Mouse (Mus musculus): ENCODE data around the gene Fubp3. TPM values are rescaled to one million over a fixed set of nuclear protein-coding genes. Genes with fewer than 3 reads are reported as not detected.
"Not testable (repeated sequence)": the region's sequence is repeated elsewhere in the genome, so short reads cannot be mapped to it uniquely, and the experiment has no call there.

The Fubp3 gene
- 86.8 and 95.7 TPM in 2 replicates for polyA plus RNA-seq (2016; fragmentation: Nextera tagmentation; extraction: Ambion mirVana)

DNA sequence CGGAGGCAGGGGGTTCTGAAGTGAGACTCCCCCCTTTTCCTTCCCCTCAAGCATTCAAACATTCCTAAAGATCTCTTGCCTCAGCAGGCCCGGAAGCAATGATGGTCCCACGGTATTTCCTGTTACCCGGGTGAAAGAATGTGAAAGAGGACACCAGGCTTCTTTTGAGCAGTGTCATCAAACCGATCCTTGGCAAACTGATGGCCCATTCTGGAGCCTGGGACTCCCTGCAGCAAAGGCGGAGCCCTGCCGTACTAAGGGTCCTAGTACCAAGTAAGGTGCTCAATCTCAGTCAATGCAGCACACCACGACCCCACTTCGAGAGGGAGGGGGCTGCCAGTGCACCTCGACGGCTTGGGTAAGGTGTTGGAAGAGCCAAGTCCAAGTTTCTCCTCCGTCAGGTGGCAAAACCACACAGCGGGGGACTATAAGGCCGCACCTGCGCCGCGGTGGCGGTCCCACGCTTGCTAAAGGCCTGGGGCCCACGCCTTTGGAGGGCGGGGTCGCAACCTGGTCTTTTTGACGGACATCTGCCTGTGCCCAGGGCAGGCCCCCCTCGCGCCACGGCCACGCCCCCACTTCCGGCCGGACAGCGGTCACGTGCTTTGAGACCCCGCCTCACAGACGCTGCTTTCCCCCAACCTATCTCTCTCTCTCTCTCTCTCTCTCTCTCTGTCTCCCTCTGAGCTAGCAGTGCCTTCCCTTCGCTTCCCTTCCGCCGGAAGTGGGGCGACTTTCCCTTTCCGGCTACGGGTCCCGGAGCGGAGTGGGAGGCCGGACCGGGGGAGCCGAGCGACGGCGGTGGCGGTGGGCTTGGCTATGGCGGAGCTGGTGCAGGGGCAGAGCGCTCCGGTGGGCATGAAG is at the start of gene Fubp3:
TSS of gene Fubp3 (plus strand) at position 601 of the 864 bp plus-strand sequence.
- Histone ChIP-seq H3K36me3 (peaks cover 25% of the 10 kb centered on the region), H3K9me3 (replicated peaks) (no peaks in the 10 kb centered on the region; the same call in 1 of the 2 replicates), H3K27me3 (ENCODE audit: low read depth, poor library complexity, severe bottlenecking) (no peaks in the 10 kb centered on the region; the same call in 1 of the 2 replicates), H3K4me1 (peaks cover 27% of the 10 kb centered on the region), H3K27ac (replicated peaks) (peak within 1 kb of the TSS; percentile 95), H3K4me3 (peak within 1 kb of the TSS; percentile 100)
- DNase-seq (ENCODE audit: low spot score): peak; percentile 96
- WGBS: 2% methylated on average over 51 of the region's 51 CpGs

DNA sequence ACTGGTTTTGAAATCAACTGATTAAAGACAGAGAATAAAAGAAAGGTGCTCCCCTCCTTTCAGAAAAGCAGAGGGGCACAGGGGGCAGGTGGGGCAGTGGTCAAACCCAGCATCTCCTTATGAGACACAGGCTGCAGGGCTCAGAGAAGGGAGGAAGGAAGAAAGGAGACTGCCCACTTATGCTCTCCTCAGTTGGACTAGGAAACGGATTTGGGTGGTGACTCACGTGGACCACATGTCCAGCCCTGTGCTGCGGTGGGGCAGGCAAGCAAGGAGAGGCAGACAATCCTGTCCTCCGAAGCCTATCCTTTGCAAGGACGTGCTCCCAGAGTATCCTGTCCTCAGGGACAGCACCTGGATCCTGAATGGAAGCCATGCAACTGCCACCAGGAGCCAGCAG is 47.8 kb upstream of the Fubp3 start:
- 83% methylated on average over 5 of the region's 5 CpGs for WGBS
- Histone ChIP-seq H3K4me3 (no peak overlapping the region), H3K9me3 (replicated peaks) (no peaks in the 10 kb centered on the region), H3K27me3 (ENCODE audit: low read depth, poor library complexity, severe bottlenecking) (peaks cover 54% of the 10 kb centered on the region), H3K36me3 (no peaks in the 10 kb centered on the region), H3K4me1 (peaks cover 41% of the 10 kb centered on the region), H3K27ac (replicated peaks) (0 out of 2 replicates have a peak overlapping the region, but pooled peaks have one; percentile 55)
- no peak for DNase-seq (ENCODE audit: low spot score)

DNA sequence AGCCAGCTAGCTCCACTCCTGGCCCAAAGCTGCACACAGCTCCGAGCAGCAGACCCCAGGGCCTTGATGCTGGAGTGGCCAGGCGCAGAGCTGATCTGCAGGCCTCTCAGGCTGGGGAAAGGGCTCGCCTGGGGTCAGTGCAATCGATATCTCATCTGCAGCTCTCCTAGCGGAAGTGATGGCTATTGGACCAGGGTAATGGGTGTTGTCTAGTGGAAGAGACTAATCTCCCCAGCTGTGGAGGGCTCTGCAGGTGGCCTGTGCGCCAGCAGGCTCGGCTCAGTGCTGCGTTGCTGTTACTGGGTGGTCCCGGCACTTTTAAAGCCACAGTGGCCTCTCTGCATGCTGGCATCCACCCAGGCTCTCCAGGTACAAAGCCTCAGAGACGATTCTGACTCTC is 46.7 kb upstream of the Fubp3 start:
- peak overlapping the region; percentile 61; the same call in 1 of the 2 replicates for H3K27ac ChIP-seq (replicated peaks)
- DNase-seq (ENCODE audit: low spot score): peak; percentile 58
- H3K27me3 ChIP-seq (ENCODE audit: low read depth, poor library complexity, severe bottlenecking): peaks cover 54% of the 10 kb centered on the region
- no peak overlapping the region for H3K4me3 ChIP-seq
- no peaks in the 10 kb centered on the region for H3K9me3 ChIP-seq (replicated peaks)
- peaks cover 44% of the 10 kb centered on the region for H3K4me1 ChIP-seq
- no peaks in the 10 kb centered on the region for H3K36me3 ChIP-seq
- WGBS: 20% methylated on average over 10 of the region's 10 CpGs

DNA sequence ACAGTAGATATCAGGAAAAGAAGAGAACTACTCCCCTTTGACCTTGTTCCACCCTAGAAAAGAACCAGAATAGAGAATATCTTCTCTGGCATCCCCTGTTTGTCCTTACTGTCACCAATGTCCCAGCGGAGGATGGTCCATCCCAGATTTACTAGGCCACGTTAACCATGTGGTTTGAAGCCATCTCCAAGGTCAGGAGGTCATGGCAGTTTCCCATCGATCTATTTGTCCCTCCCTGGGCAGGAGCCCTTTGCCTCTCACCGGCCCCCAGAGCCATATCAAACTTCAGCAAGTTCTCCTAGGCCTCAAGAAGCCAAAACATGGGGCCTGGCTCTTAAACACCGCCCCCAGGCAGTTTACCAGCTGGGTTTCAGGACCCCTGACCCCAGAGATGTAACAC is 42.2 kb upstream of the Fubp3 start:
- H3K4me3 ChIP-seq: no peak overlapping the region
- WGBS: 69% methylated on average over 5 of the region's 5 CpGs
- peaks cover 40% of the 10 kb centered on the region for H3K27me3 ChIP-seq (ENCODE audit: low read depth, poor library complexity, severe bottlenecking)
- no peak for DNase-seq (ENCODE audit: low spot score)
- no peak overlapping the region for H3K27ac ChIP-seq (replicated peaks)
- no peaks in the 10 kb centered on the region for H3K9me3 ChIP-seq (replicated peaks)
- peaks cover 38% of the 10 kb centered on the region for H3K4me1 ChIP-seq
- no peaks in the 10 kb centered on the region for H3K36me3 ChIP-seq

DNA sequence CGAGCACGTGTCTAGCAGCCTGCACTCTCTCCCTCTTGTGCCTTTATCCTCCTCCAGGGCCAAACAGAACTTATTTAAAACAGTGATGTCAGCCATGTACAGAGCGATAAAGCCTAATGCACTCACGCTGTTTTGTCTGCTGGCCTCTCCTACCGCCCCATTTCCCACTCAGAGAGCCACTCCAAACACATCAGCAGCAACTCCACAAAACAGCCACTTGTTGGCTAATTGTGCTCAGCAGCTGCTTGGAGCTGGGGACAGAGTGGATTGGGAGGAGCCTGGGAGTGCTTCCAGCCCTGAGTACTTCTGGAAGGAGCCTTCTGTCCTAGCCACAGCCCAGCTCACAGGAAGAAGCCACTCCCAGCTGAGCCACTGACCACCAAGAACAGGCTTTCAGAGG is 35.4 kb upstream of the Fubp3 start:
- H3K27ac ChIP-seq (replicated peaks): no peak overlapping the region
- WGBS: 79% methylated on average over 5 of the region's 5 CpGs
- no peaks in the 10 kb centered on the region for H3K9me3 ChIP-seq (replicated peaks)
- no peaks in the 10 kb centered on the region for H3K36me3 ChIP-seq
- H3K4me3 ChIP-seq: no peak overlapping the region
- no peak for DNase-seq (ENCODE audit: low spot score)
- peaks cover 26% of the 10 kb centered on the region for H3K27me3 ChIP-seq (ENCODE audit: low read depth, poor library complexity, severe bottlenecking)
- H3K4me1 ChIP-seq: peaks cover 10% of the 10 kb centered on the region

DNA sequence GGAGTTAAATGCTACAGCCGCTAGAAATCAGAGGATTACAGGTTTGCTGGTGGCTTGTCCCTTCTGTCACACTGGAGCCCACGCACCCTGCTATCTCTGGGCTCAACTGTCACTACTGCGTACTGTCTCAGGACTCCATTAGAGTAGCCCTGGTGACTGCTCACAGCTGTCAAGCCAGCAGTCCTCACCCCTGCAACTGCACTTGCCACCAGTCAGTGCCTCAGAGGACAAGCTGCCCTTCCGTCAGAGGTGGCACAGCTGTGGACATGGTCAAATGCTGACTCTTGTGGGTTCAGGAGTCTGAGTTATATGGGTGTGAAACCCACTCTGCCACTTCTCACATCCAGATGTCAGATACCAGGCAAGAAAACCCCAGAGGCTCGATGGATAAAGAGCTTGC is 33.7 kb upstream of the Fubp3 start:
- no peak overlapping the region for H3K4me3 ChIP-seq
- no peaks in the 10 kb centered on the region for H3K9me3 ChIP-seq (replicated peaks)
- no peak for DNase-seq (ENCODE audit: low spot score)
- H3K27ac ChIP-seq (replicated peaks): no peak overlapping the region
- H3K27me3 ChIP-seq (ENCODE audit: low read depth, poor library complexity, severe bottlenecking): peaks cover 33% of the 10 kb centered on the region
- 79% methylated on average over 5 of the region's 5 CpGs for WGBS
- no peaks in the 10 kb centered on the region for H3K36me3 ChIP-seq
- H3K4me1 ChIP-seq: peaks cover 12% of the 10 kb centered on the region

DNA sequence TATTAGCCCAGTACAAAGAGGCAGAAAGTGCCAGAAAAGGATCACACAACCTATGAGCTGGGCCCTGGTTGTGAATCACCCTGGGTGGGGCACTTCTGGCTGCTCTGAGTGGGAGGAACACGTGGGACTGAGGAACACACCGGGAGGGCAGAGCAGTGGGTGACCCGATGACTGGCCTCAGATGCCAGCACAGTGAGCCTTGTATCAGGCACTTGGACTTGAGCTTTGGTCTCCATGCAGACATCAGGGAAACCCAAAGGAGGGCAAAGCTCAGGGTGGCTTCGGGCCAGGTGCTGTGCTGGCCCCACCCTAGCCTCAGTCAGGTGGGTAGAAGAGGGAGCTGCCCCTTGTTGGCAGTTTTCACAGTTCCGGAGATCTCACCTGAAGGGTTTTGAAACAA is 30.9 kb upstream of the Fubp3 start:
- DNase-seq (ENCODE audit: low spot score): no peak
- no peak overlapping the region for H3K4me3 ChIP-seq
- peaks cover 20% of the 10 kb centered on the region for H3K4me1 ChIP-seq
- no peak overlapping the region for H3K27ac ChIP-seq (replicated peaks)
- no peaks in the 10 kb centered on the region for H3K9me3 ChIP-seq (replicated peaks)
- WGBS: 91% methylated on average over 5 of the region's 5 CpGs
- no peaks in the 10 kb centered on the region for H3K36me3 ChIP-seq
- peaks cover 33% of the 10 kb centered on the region for H3K27me3 ChIP-seq (ENCODE audit: low read depth, poor library complexity, severe bottlenecking)

DNA sequence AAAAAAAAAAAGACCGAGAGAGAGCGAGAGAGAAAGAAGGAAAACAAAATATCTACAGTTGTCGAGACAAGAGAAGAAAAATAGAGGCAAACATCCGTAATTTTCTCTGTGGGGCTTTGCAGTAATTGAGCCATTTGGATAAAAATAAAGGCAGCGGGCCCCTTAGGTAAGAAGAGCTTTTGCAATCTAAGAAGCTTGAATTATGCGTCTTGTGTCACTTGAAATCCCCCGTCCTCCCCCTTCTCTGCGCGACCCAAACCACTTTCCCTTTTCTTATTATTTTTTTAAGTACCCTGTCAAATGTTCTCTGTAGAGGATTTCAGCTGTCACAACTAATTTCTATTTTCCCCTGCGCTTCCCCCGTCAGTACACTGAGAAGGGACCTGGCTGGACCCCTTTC is 24.7 kb upstream of the Fubp3 start:
- Histone ChIP-seq H3K4me1 (peaks cover 21% of the 10 kb centered on the region), H3K36me3 (no peaks in the 10 kb centered on the region), H3K27me3 (ENCODE audit: low read depth, poor library complexity, severe bottlenecking) (peaks cover 17% of the 10 kb centered on the region), H3K27ac (replicated peaks) (no peak overlapping the region), H3K4me3 (no peak overlapping the region), H3K9me3 (replicated peaks) (no peaks in the 10 kb centered on the region)
- WGBS: 76% methylated on average over 11 of the region's 11 CpGs
- no peak for DNase-seq (ENCODE audit: low spot score)

DNA sequence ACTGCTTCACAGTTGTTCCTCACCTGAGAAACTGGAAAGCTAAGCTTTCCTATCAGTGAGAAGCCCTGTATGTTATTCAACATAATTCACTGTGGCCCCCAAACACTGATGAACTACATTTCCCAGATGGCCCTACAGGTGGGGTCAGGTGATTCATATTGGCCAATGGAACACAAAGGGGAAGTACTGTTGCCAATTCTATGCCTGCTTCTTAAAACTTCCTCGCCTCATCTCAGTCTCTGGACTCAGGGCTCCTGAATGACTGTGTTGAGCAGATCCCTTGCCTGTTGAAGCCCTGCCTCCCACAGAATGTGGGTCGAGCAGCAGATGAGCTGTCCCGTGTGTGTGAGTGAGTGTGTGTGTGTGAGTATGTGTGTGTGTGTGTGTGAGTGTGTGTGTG is 21.9 kb upstream of the Fubp3 start:
- Histone ChIP-seq H3K27ac (replicated peaks) (no peak overlapping the region), H3K4me3 (no peak overlapping the region), H3K4me1 (peaks cover 11% of the 10 kb centered on the region), H3K27me3 (ENCODE audit: low read depth, poor library complexity, severe bottlenecking) (peaks cover 9% of the 10 kb centered on the region; the same call in 1 of the 2 replicates), H3K36me3 (no peaks in the 10 kb centered on the region), H3K9me3 (replicated peaks) (peaks cover 5% of the 10 kb centered on the region; the same call in 1 of the 2 replicates)
- no peak for DNase-seq (ENCODE audit: low spot score)
- WGBS: 84% methylated on average over 3 of the region's 3 CpGs

DNA sequence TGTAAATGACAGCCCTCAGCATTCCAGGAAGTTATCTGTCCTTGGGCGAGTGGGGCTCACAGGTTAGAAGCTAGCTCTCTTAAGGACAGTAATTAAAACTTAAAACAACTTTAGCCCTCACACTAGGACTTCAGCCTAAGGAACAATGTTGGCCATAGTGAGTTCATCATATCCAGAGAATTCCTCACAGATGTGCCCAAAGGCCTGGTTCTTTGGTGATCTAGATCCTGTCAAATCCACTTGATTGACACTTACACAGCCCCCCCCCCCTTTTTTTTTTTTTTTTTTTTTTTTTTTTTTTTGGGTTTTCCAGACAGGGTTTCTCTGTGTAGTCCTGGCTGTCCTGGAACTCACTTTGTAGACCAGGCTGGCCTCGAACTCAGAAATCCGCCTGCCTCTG is 21.1 kb upstream of the Fubp3 start:
- H3K4me1 ChIP-seq: peaks cover 12% of the 10 kb centered on the region
- 88% methylated on average over 1 of the region's 3 CpGs for WGBS
- H3K27ac ChIP-seq (replicated peaks); H3K9me3 ChIP-seq (replicated peaks); H3K4me3 ChIP-seq; DNase-seq (ENCODE audit: low spot score); H3K36me3 ChIP-seq; H3K27me3 ChIP-seq (ENCODE audit: low read depth, poor library complexity, severe bottlenecking): not testable (repeated sequence)

DNA sequence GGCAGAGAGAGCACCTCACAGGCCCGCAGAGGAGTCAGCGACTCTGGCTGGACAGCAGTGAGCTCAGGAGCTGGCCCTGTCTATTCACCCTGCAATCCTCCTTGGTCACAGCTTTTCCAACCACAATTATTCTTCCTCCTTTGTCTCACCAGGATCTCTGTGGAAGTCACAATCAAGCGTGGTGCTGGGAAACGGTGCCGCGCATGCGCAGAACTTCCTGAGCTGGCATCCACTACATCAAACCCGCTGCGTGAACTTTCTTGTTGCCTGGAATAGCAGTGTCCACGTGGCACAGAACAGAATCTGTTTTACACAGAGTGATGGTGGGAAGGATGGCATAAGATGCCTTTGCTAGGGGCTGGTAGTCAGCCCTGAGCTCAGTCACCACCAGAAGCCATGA is 20.5 kb upstream of the Fubp3 start:
- Histone ChIP-seq H3K9me3 (replicated peaks) (peaks cover 5% of the 10 kb centered on the region; the same call in 1 of the 2 replicates), H3K27ac (replicated peaks) (no peak overlapping the region), H3K4me3 (no peak overlapping the region), H3K4me1 (peaks cover 18% of the 10 kb centered on the region), H3K36me3 (no peaks in the 10 kb centered on the region), H3K27me3 (ENCODE audit: low read depth, poor library complexity, severe bottlenecking) (peaks cover 4% of the 10 kb centered on the region; the same call in 1 of the 2 replicates)
- no peak for DNase-seq (ENCODE audit: low spot score)
- 88% methylated on average over 10 of the region's 10 CpGs for WGBS

DNA sequence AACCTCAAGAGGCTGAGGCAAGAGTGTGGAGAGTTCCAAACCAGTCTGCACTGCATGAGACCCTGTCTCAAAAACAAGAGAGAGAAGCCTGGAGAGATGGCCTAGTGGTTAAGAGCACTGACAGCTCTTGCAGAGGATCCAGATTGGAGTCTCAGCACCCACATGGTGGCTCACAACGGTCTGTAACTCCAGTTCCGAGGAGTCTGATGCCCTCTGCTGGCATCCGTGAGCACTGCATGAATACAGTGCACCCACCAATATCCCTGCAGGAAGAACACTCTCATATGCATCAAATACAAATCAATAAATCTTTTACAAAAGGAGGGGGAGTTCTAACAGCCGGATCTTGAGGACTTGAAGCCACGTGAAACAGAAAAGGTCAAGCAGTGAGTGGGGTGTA is 17.8 kb upstream of the Fubp3 start:
- peaks cover 5% of the 10 kb centered on the region; the same call in 1 of the 2 replicates for H3K9me3 ChIP-seq (replicated peaks)
- no peak overlapping the region for H3K27ac ChIP-seq (replicated peaks)
- H3K27me3 ChIP-seq (ENCODE audit: low read depth, poor library complexity, severe bottlenecking): 0 out of 2 replicates have a peak, but pooled peaks cover 8% of the 10 kb centered on the region
- H3K4me1 ChIP-seq: 0 out of 2 replicates have a peak, but pooled peaks cover 7% of the 10 kb centered on the region
- no peak overlapping the region for H3K4me3 ChIP-seq
- H3K36me3 ChIP-seq: no peaks in the 10 kb centered on the region
- DNase-seq (ENCODE audit: low spot score): no peak
- WGBS: 84% methylated on average over 5 of the region's 5 CpGs
